Mouse (Mus musculus): ENCODE data around the gene Exoc3.

Exoc3 gene

DNA sequence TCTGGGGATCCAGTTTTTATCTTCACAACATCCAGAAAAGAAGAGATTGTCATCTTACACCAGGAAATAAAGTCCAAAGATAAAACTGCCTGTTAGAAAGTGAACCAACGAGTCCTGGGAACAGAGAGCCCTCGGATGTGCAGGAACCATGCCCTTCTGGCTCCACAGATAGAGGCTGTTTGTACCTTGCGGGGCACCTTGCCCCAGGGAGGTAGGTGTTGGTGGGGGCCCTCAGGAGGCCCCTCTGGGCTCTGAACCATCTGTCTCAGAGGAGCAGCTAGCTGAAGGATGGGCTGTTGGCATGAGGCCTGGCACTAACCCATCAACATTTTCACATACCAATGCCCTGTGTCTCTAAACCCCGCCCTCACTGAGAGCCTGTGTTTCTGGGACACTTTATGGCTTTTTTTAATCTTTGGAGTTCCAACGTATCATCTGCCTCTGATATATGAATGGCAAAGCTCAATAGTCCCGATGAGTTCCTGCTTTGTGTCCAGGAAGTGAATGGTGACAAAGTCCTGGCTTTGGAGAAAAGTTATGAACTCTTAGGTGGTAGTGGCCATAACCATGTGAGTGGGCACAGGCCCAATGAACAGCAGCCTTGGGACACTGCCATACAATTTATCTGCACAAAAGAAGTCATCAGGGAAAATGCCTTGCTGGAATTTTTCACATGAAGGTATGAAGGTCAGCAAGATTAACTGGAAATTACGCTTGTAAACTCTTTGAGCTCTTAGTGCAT lies 69.5 kb downstream of the Exoc3 start:
- DNase-seq, result no peak

DNA sequence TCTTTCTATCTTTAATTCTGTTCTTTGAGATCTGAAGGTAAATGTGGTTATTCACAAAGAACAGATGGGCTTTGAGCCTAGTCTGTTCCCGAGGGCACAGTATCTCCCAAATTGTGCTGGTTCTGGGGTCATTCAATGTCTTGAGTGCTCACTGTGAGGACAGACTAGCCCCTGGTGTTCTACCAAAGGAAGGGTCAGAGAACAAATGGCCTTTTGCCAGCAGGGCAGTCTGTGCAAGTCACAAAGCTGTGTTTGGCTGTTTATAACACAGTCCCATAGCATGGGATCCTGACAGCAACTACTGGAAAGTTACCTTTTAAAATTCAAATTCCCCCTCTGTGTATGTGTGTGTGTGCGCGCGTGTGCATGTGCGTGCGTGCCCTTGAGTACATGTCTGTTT lies 78.6 kb downstream of the Exoc3 start:
- DNase-seq, result no peak

DNA sequence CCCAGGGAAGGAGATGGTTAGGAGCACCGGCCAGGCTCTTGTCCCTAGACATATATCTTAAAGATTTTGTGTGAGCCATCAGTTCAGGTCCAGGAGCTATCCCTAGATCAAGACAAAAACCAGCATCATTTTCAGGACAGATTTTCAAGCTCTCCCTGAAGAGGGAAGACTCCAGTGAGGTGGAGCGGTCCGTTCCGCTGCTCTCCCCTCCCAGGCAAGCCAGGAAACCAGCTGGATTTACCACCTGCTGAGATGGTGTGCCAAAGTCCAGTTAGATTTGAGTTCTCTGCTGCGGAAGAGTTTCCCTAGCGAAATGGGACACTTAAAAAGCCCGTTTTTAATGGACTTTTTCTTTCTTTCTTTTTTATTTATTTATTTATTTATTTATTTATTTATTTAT lies 81.0 kb downstream of the Exoc3 start:
- DNase-seq, result no peak

DNA sequence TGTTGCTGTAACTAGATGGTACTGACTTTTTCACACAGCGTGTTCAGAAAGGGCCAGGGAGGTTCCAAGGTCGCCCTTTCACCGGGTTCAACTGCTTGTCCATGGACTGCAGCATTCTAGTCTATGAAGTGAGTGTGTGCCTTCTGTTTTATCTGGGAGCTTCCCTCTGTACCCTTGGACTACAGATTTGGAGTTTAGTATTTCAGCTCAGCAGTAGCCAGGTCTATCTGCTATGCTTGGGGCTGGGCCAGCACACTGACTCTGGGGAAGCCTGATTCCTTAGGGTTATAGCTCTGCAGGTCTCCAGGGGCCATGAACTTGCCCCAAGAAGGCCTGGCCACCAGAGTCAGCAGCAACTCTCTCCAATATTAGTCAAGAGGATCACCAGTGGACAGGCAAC lies 85.9 kb downstream of the Exoc3 start:
- no peak for DNase-seq

DNA sequence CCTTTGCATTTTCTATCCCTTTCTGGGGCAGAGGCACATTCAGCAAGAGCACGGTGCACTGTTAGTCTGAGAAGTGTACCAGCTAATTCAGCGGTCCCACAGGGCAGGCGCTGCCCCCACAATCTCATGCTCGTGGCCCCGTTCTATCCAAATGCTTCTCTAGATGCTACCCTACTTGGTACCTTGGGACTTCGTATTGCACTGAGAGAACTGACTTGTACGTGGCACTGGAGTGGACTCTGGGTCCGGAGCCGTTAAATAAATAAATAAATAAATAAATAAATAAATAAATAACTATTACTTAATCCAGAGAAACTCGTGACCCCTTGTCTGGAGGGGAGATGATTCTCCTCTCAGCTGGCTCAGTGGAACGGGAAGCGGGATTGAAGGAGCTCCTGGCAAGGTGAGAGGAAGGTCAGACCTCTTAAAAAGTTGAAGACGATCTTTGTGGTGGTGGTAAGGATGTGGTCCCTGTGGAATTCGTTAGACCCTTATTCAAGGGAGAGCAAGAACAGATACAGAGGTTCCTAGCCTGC lies 86.7 kb downstream of the Exoc3 start:
- peak; percentile 52 for DNase-seq

DNA sequence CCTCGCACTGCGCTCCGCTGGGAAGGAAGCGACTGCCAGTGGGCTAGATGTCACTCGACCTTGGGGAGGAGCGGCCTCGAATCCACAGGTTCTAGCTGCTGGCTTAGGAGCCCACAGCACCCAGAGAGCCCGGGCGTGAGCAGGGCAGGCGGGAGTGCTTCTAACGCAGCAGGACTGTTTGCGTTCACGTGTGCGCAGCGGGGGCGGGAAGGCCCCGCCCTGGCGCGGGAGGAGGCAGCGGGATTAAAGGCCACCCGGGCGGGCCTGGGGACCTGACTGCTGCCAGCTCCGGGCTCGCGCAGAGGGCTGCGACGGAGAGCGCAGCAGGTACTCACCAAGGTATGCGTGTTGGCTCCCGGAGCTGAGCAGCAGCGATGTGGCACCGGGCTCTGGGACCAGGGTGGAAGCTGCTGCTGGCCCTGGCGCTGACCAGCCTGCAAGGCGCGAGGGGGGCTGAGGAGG lies 87.4 kb downstream of the Exoc3 start, which contains the start of gene Slc9a3:
TSS of gene Slc9a3 (plus strand) at position 317 of the 462 bp plus-strand sequence.
- DNase-seq, result peak; percentile 86
